Mouse (Mus musculus) kidney, postnatal 0 days (tissue): ENCODE results near the gene Hist1h3b. TPM values are rescaled to one million over a fixed set of nuclear protein-coding genes. Genes with fewer than 3 reads are reported as not detected.
"Not testable (repeated sequence)": the region's sequence is repeated elsewhere in the genome, so short reads cannot be mapped to it uniquely, and the experiment has no call there.

Experiments
- ATAC-seq: fragments of 200-750 bp; cut with Nextera tagmentation; replicated peaks from 2 replicates; pipeline ENCODE4 v1.8.0; 2017; ENCODE audit warnings: low read depth, moderate number of reproducible peaks, moderate TSS enrichment, moderate library complexity; ENCODE audit not compliant: low FRiP score
- DNase-seq: peaks from one replicate; pipeline ENCODE4 v3.0.0-alpha.2; 2016; ENCODE audit warnings: low spot score
- H3K27ac ChIP-seq: fragments of 300-500 bp; sonication (generic); 2 replicates; pipeline ENCODE4 v1.5.1; 2014; ENCODE audit warnings: mild to moderate bottlenecking
- H3K27me3 ChIP-seq: fragments of 300-500 bp; sonication (generic); 2 replicates; pipeline ENCODE4 v1.6.1; 2014; ENCODE audit warnings: low read length, mixed read lengths; ENCODE audit not compliant: insufficient read depth
- H3K36me3 ChIP-seq: fragments of 300-500 bp; sonication (generic); 2 replicates; pipeline ENCODE4 v1.6.1; 2014; ENCODE audit warnings: low read length, mixed read lengths; ENCODE audit not compliant: insufficient read depth
- H3K4me1 ChIP-seq: fragments of 300-500 bp; sonication (generic); replicated peaks from 2 replicates; pipeline ENCODE4 v1.6.1; 2014; ENCODE audit warnings: antibody characterized with exemption, low read length, mixed read lengths; ENCODE audit not compliant: insufficient read depth
- H3K4me2 ChIP-seq: fragments of 300-500 bp; sonication (generic); 2 replicates; pipeline ENCODE4 v1.6.1; 2014; ENCODE audit warnings: mild to moderate bottlenecking, low read length, moderate library complexity, mixed read lengths
- H3K4me3 ChIP-seq: fragments of 300-500 bp; sonication (generic); replicated peaks from 2 replicates; pipeline ENCODE4 v1.5.1; 2014; ENCODE audit warnings: low read depth, low read length
- H3K9ac ChIP-seq: fragments of 300-500 bp; sonication (generic); 2 replicates; pipeline ENCODE4 v1.6.1; 2014; ENCODE audit warnings: low read depth, low read length
- H3K9me3 ChIP-seq: fragments of 300-500 bp; sonication (generic); replicated peaks from 2 replicates; pipeline ENCODE4 v1.6.1; 2016; ENCODE audit warnings: low read length, inconsistent platforms, mixed read lengths
- CTCF ChIP-seq: IDR thresholded peaks from 2 replicates; pipeline ENCODE4 v1.5.1; 2016; ENCODE audit warnings: antibody characterized with exemption, low read depth, mild to moderate bottlenecking, moderate library complexity
- WGBS: fragments of 180-500 bp; shearing (Covaris S2); extraction: QIAGEN DNeasy Blood & Tissue Kit; methylation state at CpG from one replicate; pipeline ENCODE4 v1.1.7; 2014; 5-methylcytosine and 5-hydroxymethylcytosine counted together
- polyA plus RNA-seq: library from polyadenylated mRNA; unstranded; fragments of >200 nt; fragmentation: Nextera tagmentation; extraction: Ambion mirVana; gene quantifications from 2 replicates; pipeline ENCODE4 v1.2.1, GENCODE M21; 2015

The Hist1h3b gene
- 5.9 and 8.7 TPM in 2 replicates for polyA plus RNA-seq

GRCm38 (mm10) chr13:23752067-23752741, at the start of gene Hist1h3b:
TSS of gene Hist1h3b (plus strand) at chr13:23752267.
- Histone ChIP-seq H3K4me2 (peak within 1 kb of the TSS; percentile 52), H3K27ac (peak within 1 kb of the TSS; percentile 92), H3K4me3 (peak within 1 kb of the TSS; percentile 26), H3K9ac (peak within 1 kb of the TSS; percentile 48; the same call in 1 of the 2 replicates)
- not testable (repeated sequence) for H3K27me3 ChIP-seq, H3K9me3 ChIP-seq, H3K36me3 ChIP-seq, H3K4me1 ChIP-seq
- ATAC-seq (peak; percentile 72), DNase-seq (peak; percentile 98)
- 1% methylated on average over 16 of the region's 47 CpGs for WGBS

GRCm38 (mm10) chr13:23702801-23703200, 49.3 kb upstream of the Hist1h3b start:
- not testable (repeated sequence) for H3K4me1 ChIP-seq, H3K27ac ChIP-seq, H3K9ac ChIP-seq, H3K4me2 ChIP-seq, DNase-seq, H3K36me3 ChIP-seq, H3K9me3 ChIP-seq, ATAC-seq, H3K4me3 ChIP-seq, H3K27me3 ChIP-seq
- 57% methylated on average over 2 of the region's 2 CpGs for WGBS

GRCm38 (mm10) chr13:23705751-23706356, 46.2 kb upstream of the Hist1h3b start:
- 88% methylated on average over 7 of the region's 7 CpGs for WGBS
- ATAC-seq (no peak), DNase-seq (no peak)

GRCm38 (mm10) chr13:23706771-23707170, 45.3 kb upstream of the Hist1h3b start:
- H3K4me1 ChIP-seq: no peaks in the 10 kb centered on the region
- H3K9ac ChIP-seq: no peak overlapping the region
- DNase-seq (no peak), ATAC-seq (no peak)
- no peak for TF ChIP-seq CTCF
- WGBS: 93% methylated on average over 12 of the region's 12 CpGs
- H3K9me3 ChIP-seq: no peaks in the 10 kb centered on the region
- H3K4me3 ChIP-seq: no peak overlapping the region
- H3K4me2 ChIP-seq: no peak overlapping the region
- no peaks in the 10 kb centered on the region for H3K27me3 ChIP-seq
- no peaks in the 10 kb centered on the region for H3K36me3 ChIP-seq
- no peak overlapping the region for H3K27ac ChIP-seq

More at GRCm38 (mm10) chr13:23705751-23706356, 46.2 kb upstream of the Hist1h3b start:
- no peaks in the 10 kb centered on the region for H3K4me1 ChIP-seq
- no peak overlapping the region for H3K27ac ChIP-seq
- H3K9me3 ChIP-seq: no peaks in the 10 kb centered on the region
- no peak overlapping the region for H3K4me2 ChIP-seq
- no peaks in the 10 kb centered on the region for H3K36me3 ChIP-seq
- H3K4me3 ChIP-seq: no peak overlapping the region
- no peak overlapping the region for H3K9ac ChIP-seq
- H3K27me3 ChIP-seq: no peaks in the 10 kb centered on the region
- no peak for TF ChIP-seq CTCF

GRCm38 (mm10) chr13:23708041-23708440, 44.0 kb upstream of the Hist1h3b start:
- H3K27me3 ChIP-seq: no peaks in the 10 kb centered on the region
- no peak overlapping the region for H3K27ac ChIP-seq
- no peak for TF ChIP-seq CTCF
- no peaks in the 10 kb centered on the region for H3K4me1 ChIP-seq
- DNase-seq (no peak), ATAC-seq (no peak)
- H3K9me3 ChIP-seq: no peaks in the 10 kb centered on the region
- no peak overlapping the region for H3K9ac ChIP-seq
- no peak overlapping the region for H3K4me2 ChIP-seq
- no peaks in the 10 kb centered on the region for H3K36me3 ChIP-seq
- H3K4me3 ChIP-seq: no peak overlapping the region
- WGBS: 90% methylated on average over 4 of the region's 4 CpGs

- H3K4me1 ChIP-seq: no peaks in the 10 kb centered on the region
- H3K4me3 ChIP-seq: no peak overlapping the region
- no peak for DNase-seq
- ATAC-seq: no peak
- H3K27me3 ChIP-seq: no peaks in the 10 kb centered on the region
- WGBS: 76% methylated on average over 4 of the region's 4 CpGs
- H3K4me2 ChIP-seq: no peak overlapping the region
- H3K9me3 ChIP-seq: no peaks in the 10 kb centered on the region
- H3K36me3 ChIP-seq: no peaks in the 10 kb centered on the region
- no peak overlapping the region for H3K27ac ChIP-seq
- no peak for TF ChIP-seq CTCF
- H3K9ac ChIP-seq: no peak overlapping the region
These were observed 43.4 kb upstream of the Hist1h3b start for GRCm38 (mm10) chr13:23708654-23709053.
